Mouse (Mus musculus) kidney, embryonic 15.5 days (tissue): Measurements from ENCODE around the gene Cdr1. TPM values are rescaled to one million over a fixed set of nuclear protein-coding genes. Genes with fewer than 3 reads are reported as not detected.

Experiments used
- ATAC-seq: fragments of 200-750 bp; cut with Nextera tagmentation; replicated peaks from 2 replicates; pipeline ENCODE4 v1.8.0; 2017; ENCODE audit warnings: moderate TSS enrichment; ENCODE audit not compliant: low FRiP score
- H3K27ac ChIP-seq: fragments of 300-500 bp; sonication (generic); 2 replicates; pipeline ENCODE4 v1.5.1; 2015; ENCODE audit warnings: mild to moderate bottlenecking, inconsistent platforms
- H3K27me3 ChIP-seq: fragments of 300-500 bp; sonication (generic); 2 replicates; pipeline ENCODE4 v1.6.1; 2015; ENCODE audit warnings: inconsistent platforms
- H3K36me3 ChIP-seq: fragments of 300-500 bp; sonication (generic); 2 replicates; pipeline ENCODE4 v1.6.1; 2015; ENCODE audit warnings: inconsistent platforms
- H3K4me1 ChIP-seq: fragments of 300-500 bp; sonication (generic); 2 replicates; pipeline ENCODE4 v1.6.1; 2015; ENCODE audit warnings: inconsistent platforms
- H3K4me2 ChIP-seq: fragments of 300-500 bp; sonication (generic); 2 replicates; pipeline ENCODE4 v1.6.1; 2015; ENCODE audit warnings: moderate library complexity, mild to moderate bottlenecking, inconsistent platforms
- H3K4me3 ChIP-seq: fragments of 300-500 bp; sonication (generic); replicated peaks from 2 replicates; pipeline ENCODE4 v1.5.1; 2015; ENCODE audit warnings: mild to moderate bottlenecking, inconsistent platforms
- H3K9ac ChIP-seq: fragments of 300-500 bp; sonication (generic); 2 replicates; pipeline ENCODE4 v1.6.1; 2015; ENCODE audit warnings: mild to moderate bottlenecking, inconsistent platforms
- H3K9me3 ChIP-seq: fragments of 300-500 bp; sonication (generic); replicated peaks from 2 replicates; pipeline ENCODE4 v1.6.1; 2016; ENCODE audit warnings: inconsistent platforms
- WGBS: fragments of 180-500 bp; shearing (Covaris S2); methylation state at CpG from one replicate; pipeline ENCODE4 v1.1.7; 2015; ENCODE audit warnings: mixed read lengths; 5-methylcytosine and 5-hydroxymethylcytosine counted together
- microRNA-seq: library from miRNA; unstranded; fragments of <30 nt; microRNA quantifications from one replicate; pipeline ENCODE4, GENCODE M21; 2016
- polyA plus RNA-seq: library from polyadenylated mRNA; unstranded; fragments of >200 nt; fragmentation: Nextera tagmentation; extraction: Ambion mirVana; gene quantifications from 2 replicates; pipeline ENCODE4 v1.2.1, GENCODE M21; 2015

Cdr1 gene
- not detected in 2 replicates for polyA plus RNA-seq

- no peak for ATAC-seq
- Histone ChIP-seq H3K9ac (no peak within 1 kb of the TSS), H3K4me1 (no peaks in the 10 kb centered on the region), H3K9me3 (peaks cover 13% of the 10 kb centered on the region), H3K4me2 (no peak within 1 kb of the TSS), H3K36me3 (no peaks in the 10 kb centered on the region), H3K27ac (no peak within 1 kb of the TSS), H3K27me3 (no peaks in the 10 kb centered on the region), H3K4me3 (no peak within 1 kb of the TSS)
- WGBS = 95% methylated on average over 6 of the region's 6 CpGs
Observed at GRCm38 (mm10) chrX:61185458-61185857, at the start of gene Cdr1. Gene Cdr1, minus strand, starts transcription at chrX:61185558.

GRCm38 (mm10) chrX:61185869-61186268, 511 bp upstream of the Cdr1 start:
- no peak for ATAC-seq
- H3K4me1 ChIP-seq = no peaks in the 10 kb centered on the region
- no peaks in the 10 kb centered on the region for H3K27me3 ChIP-seq
- peaks cover 13% of the 10 kb centered on the region for H3K9me3 ChIP-seq
- no peak overlapping the region for H3K4me3 ChIP-seq
- no peak overlapping the region for H3K9ac ChIP-seq
- WGBS = 92% methylated on average over 6 of the region's 6 CpGs
- no peak overlapping the region for H3K27ac ChIP-seq
- H3K4me2 ChIP-seq = no peak overlapping the region
- no peaks in the 10 kb centered on the region for H3K36me3 ChIP-seq

GRCm38 (mm10) chrX:61166519-61166918, 18.8 kb downstream of the Cdr1 start:
- no peak overlapping the region for H3K27ac ChIP-seq
- H3K9me3 ChIP-seq = no peaks in the 10 kb centered on the region
- no peaks in the 10 kb centered on the region for H3K27me3 ChIP-seq
- no peak overlapping the region for H3K4me2 ChIP-seq
- H3K36me3 ChIP-seq = no peaks in the 10 kb centered on the region
- no peak for ATAC-seq
- no peaks in the 10 kb centered on the region for H3K4me1 ChIP-seq
- no peak overlapping the region for H3K9ac ChIP-seq
- H3K4me3 ChIP-seq = no peak overlapping the region
- WGBS = 41% methylated on average over 2 of the region's 2 CpGs

GRCm38 (mm10) chrX:61161249-61161648, 24.1 kb downstream of the Cdr1 start:
- H3K27me3 ChIP-seq = no peaks in the 10 kb centered on the region
- no peaks in the 10 kb centered on the region for H3K9me3 ChIP-seq
- H3K9ac ChIP-seq = no peak overlapping the region
- H3K36me3 ChIP-seq = no peaks in the 10 kb centered on the region
- no peak overlapping the region for H3K27ac ChIP-seq
- no peak overlapping the region for H3K4me3 ChIP-seq
- ATAC-seq = no peak
- no peak overlapping the region for H3K4me2 ChIP-seq
- 67% methylated on average over 2 of the region's 2 CpGs for WGBS
- H3K4me1 ChIP-seq = no peaks in the 10 kb centered on the region

- Histone ChIP-seq H3K4me3 (no peak overlapping the region), H3K9me3 (no peaks in the 10 kb centered on the region), H3K27me3 (no peaks in the 10 kb centered on the region), H3K36me3 (no peaks in the 10 kb centered on the region), H3K9ac (no peak overlapping the region), H3K27ac (no peak overlapping the region), H3K4me1 (no peaks in the 10 kb centered on the region), H3K4me2 (no peak overlapping the region)
- ATAC-seq = no peak
- 79% methylated on average over 1 of the region's 1 CpGs for WGBS
Observed at GRCm38 (mm10) chrX:61154657-61155256, 30.6 kb downstream of the Cdr1 start.

- H3K36me3 ChIP-seq = no peaks in the 10 kb centered on the region
- no peak overlapping the region for H3K27ac ChIP-seq
- H3K27me3 ChIP-seq = no peaks in the 10 kb centered on the region
- WGBS = 81% methylated on average over 3 of the region's 3 CpGs
- no peak for ATAC-seq
- no peaks in the 10 kb centered on the region for H3K9me3 ChIP-seq
- no peaks in the 10 kb centered on the region for H3K4me1 ChIP-seq
- H3K4me2 ChIP-seq = no peak overlapping the region
- no peak overlapping the region for H3K9ac ChIP-seq
- no peak overlapping the region for H3K4me3 ChIP-seq
Observed at GRCm38 (mm10) chrX:61154246-61154645, 31.1 kb downstream of the Cdr1 start.

- H3K9ac ChIP-seq = no peak overlapping the region
- H3K4me3 ChIP-seq = no peak overlapping the region
- H3K27ac ChIP-seq = no peak overlapping the region
- ATAC-seq = no peak
- H3K4me2 ChIP-seq = no peak overlapping the region
- H3K4me1 ChIP-seq = no peaks in the 10 kb centered on the region
- no peaks in the 10 kb centered on the region for H3K36me3 ChIP-seq
- no peaks in the 10 kb centered on the region for H3K27me3 ChIP-seq
- H3K9me3 ChIP-seq = no peaks in the 10 kb centered on the region
- WGBS = 38% methylated on average over 2 of the region's 2 CpGs
Observed at GRCm38 (mm10) chrX:61146569-61146968, 38.8 kb downstream of the Cdr1 start.

GRCm38 (mm10) chrX:61145416-61145815, 39.9 kb downstream of the Cdr1 start:
- Histone ChIP-seq H3K27ac (no peak overlapping the region), H3K9ac (no peak overlapping the region), H3K9me3 (no peaks in the 10 kb centered on the region), H3K4me3 (no peak overlapping the region), H3K4me1 (no peaks in the 10 kb centered on the region), H3K36me3 (no peaks in the 10 kb centered on the region), H3K27me3 (no peaks in the 10 kb centered on the region), H3K4me2 (no peak overlapping the region)
- no peak for ATAC-seq
- WGBS = 71% methylated on average over 2 of the region's 2 CpGs

GRCm38 (mm10) chrX:61134592-61134991, 50.8 kb downstream of the Cdr1 start:
- Histone ChIP-seq H3K9me3 (no peaks in the 10 kb centered on the region), H3K9ac (no peak overlapping the region), H3K36me3 (no peaks in the 10 kb centered on the region), H3K27ac (no peak overlapping the region), H3K4me3 (no peak overlapping the region), H3K27me3 (no peaks in the 10 kb centered on the region), H3K4me1 (no peaks in the 10 kb centered on the region), H3K4me2 (no peak overlapping the region)
- ATAC-seq = no peak
- WGBS = 67% methylated on average over 4 of the region's 4 CpGs

Small RNAs within 50 kb of the gene (microRNA-seq; reads per million reads assigned to microRNA genes)
- gene Gm24396 = not detected
